Mouse (Mus musculus) layer of hippocampus, adult 11-12 months (tissue): ENCODE results near the gene Mettl3.
"Not testable (repeated sequence)": the region's sequence is repeated elsewhere in the genome, so short reads cannot be mapped to it uniquely, and the experiment has no call there.

Experiments used
- DNase-seq: peaks from one replicate; pipeline ENCODE4 v3.0.0; 2022; ENCODE audit warnings: low spot score

Mettl3 gene

DNA sequence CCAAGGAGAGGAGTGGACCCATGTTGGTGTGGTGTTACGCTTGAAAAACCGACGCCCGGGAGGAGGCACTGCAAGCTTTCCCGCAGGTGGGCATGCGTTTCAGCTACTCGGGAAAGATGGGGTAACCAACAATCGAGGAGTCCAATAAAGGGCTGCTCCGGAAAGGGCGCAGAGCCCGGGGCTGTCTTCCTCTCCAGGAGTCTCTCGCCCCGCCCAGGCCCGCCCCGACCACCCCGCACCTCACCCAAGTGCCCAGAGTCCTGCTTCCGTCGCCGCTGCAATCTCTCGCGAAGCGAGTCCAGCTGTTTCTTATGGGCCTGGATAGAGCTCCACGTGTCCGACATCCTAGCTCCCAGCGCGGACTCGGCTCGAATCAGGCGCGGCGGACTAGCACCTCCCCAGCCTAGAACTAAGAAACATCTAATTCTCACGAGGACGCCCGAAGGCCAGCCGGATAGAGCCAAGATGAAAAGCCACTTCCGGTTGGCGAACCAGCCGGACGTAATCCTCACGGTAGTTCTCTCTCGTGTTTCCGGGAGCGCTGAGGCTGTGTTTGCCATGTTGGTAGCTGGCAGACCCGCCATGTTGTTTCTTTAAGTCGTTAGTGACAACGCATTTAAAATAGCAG lies at the start of gene Mettl3:
Gene Mettl3 (minus strand): TSS at position 485 of the 628 bp plus-strand sequence.
- DNase-seq = peak; percentile 94

DNA sequence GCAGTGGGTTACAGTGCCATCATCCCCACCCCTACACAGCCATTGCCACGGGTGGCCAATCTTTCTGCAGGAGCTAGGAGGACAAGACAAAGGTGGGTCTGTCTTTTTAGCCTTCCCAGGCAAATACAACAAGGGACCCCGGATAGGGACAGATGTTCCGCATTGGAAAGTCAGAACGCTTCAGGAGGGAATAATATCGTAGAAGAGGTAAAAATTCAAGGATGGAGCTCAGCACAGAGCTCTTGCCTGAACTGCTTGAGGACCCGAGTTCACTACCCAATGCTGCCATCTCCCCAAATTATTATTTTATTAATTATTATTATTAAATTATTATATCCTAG lies 34.6 kb upstream of the Mettl3 start:
- DNase-seq = no peak

GRCm38 (mm10) chr14:52338751-52339511 lies 34.0 kb upstream of the Mettl3 start:
- DNase-seq = peak; percentile 82

DNA sequence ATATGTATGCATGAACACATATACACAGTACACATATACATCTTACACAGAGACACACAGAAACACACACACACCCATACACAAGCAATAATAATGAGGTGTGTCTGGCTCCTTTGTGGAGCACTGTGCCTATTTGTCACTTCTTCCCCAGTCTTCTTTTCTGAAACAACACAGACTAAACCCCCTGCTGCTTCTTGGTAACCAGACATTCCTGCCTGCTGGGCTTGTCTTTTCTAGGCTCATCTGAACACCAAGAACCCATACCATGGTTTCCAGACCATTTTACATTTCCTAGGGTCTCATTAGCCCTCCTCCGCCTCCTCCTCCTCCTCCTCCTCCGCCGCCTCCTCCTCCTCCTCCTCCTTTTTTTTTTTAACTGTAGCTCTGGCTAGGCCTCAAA lies 27.2 kb upstream of the Mettl3 start:
- DNase-seq = no peak

DNA sequence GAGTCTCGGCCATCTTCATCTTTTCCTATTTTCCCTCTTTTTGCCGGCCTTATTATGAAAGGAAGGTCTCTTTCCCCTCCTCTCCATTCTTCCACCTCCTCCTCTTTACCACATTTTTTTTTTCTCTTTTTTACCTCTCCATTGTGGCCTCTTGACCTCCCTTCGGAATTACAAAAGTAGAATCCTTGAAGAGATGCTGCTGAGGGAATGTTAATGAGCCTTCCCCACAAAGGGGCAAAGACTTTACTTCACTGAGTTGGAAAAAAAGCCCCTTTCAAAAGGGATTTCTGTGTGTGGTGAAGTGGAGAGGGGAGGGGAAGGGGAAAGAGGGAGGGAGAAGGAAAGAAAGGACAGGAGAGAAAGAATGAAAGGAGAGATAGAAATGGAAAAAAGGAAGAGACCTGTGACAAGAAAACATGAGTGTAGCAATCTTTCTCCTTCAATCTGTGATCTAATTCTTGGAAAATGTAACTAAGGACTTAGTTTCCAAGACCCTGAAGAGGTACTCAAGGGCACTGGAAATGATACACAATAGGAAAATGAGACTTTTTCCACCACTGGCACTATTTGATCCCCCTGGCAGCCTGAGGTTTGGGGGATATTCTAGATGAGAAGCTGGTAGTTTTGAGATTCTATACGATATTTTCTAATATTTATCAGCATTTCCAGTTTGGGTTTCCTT lies 26.3 kb upstream of the Mettl3 start:
- DNase-seq = no peak

DNA sequence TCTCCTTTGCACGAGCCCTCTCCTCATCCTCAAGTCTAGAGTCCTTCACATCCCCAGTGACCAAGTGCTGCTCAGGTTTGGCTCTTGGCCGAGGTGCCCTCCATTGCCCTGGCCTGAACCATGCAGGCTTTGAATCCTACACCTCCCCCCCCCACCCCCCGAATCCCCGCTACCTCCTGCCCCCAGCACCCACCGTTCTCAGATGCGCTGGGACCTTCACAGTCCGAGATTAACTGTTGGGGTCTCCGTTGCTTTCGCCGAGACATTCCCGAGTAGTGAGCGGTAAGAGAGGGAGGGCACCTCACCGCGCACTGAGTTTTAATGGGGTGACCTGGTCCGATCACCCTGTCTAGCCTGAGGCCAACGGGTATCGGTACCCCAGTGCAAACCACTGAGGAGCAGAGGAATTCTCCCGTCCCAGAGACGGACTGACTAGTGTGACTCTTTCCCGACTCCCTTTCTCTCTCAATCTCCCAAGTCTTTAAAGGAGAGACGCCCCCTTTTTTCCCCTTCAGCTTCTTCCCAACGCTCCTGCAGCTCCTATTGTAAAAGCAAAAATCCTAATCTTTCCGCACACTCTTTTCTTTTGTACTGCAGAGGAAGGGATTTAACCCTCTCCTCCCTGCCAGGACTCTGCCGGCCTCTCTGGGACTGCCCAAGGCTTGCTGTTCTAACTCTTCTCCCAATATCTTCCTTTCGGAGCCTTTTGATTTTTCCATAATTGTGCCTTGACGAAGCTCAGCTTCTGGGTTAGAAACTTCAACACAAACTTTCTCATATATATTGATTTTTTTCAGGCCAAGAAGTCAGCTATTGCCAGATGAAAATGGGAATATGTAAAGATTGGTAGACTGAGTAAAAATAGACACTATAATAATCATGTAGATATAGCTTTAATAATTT lies 23.2 kb upstream of the Mettl3 start, which contains the start of gene Sall2:
Gene Sall2 (minus strand): TSS at position 853 of the 903 bp plus-strand sequence.
- DNase-seq = no peak

DNA sequence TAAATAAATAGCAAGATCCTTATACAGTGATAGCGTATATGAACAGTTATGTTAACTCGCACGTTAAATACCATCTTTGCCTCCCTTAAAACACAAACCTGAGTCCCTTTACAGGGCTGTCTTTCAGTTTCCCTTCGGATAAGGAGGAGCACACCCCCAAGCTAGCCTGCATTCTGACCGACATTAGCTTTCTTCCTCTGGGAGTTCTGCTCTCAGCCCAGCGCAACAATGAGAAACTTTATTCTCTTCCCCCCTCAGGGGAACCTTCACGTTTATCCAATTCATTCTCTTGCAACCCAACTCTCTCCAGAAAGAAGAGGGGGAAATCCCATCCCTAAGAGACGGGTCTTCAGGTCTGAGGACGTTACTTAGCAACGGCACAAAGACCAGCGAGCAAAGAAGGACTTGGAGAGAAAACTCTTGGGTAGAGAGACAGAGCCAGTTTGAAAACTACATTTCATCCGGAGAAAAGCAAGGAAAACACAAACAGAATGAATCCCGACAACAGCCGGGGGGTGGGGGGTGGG lies 22.5 kb upstream of the Mettl3 start:
- no peak for DNase-seq

DNA sequence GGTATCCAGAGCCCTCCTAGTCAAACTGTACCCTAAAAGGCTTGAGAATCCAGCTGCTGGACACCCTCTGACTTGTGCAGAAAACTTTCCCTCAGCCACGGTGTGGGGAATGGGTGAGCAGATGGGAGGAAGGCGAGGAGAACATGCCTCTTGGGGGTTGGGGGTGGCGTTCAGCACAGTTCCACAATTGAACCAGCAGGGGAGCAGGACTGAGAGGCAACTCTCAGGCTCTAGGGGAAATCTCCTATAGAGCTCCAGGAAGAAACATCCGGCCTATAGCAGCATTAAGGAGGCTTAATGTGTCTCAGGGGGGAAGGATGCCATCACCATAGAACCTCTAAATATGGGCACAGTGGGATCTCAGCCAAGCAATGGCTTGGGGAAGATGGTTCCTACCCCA lies 21.0 kb upstream of the Mettl3 start:
- no peak for DNase-seq

DNA sequence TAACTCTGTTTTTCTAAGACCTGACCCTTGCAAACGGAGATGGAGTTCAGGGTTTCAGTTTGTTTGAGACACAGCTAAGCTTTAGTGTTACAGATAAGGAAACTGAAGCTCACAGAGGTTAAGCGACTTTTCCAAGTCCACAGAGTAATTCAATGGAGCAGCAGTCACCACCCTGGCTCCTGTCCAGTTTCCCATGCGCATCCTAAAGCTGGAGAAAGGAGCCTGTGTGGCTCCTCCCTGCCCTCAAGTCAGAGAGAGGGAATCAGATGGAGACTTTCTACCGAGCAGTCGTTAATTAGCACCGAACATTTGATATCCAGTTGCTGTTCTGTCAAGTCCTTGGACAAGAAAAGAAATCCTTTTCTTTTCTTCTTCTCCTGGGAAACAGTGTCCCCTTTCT lies 14.4 kb upstream of the Mettl3 start:
- DNase-seq = no peak

- DNase-seq = no peak
These were observed 11.7 kb upstream of the Mettl3 start for GRCm38 (mm10) chr14:52316441-52317225.

GRCm38 (mm10) chr14:52315792-52316440 lies 11.0 kb upstream of the Mettl3 start:
- peak; percentile 69 for DNase-seq

DNA sequence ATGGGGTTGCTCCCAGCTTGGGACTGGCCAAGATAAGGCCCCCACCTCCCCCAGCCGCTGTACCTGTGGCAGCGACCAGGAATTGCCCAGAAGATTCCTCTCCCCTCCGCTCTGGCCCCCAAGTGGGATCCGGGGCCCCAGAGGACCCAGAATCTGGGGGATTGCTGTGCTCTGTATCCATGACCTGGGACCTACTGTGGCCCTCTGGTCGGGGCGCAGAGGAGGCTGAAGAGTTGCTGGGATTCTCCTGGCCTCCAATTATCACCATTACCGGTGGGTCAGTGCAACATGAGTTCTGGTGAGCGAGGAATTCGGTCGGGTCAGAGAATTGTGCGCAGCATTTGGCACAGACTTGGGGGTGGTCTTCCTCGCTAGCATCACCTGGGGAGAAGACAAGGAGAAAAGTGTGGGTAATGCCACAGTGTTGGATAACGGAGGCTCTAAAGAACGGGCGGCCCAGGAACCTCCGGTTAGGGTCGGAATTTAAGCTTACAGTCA lies 10.4 kb upstream of the Mettl3 start:
- DNase-seq = peak; percentile 26

DNA sequence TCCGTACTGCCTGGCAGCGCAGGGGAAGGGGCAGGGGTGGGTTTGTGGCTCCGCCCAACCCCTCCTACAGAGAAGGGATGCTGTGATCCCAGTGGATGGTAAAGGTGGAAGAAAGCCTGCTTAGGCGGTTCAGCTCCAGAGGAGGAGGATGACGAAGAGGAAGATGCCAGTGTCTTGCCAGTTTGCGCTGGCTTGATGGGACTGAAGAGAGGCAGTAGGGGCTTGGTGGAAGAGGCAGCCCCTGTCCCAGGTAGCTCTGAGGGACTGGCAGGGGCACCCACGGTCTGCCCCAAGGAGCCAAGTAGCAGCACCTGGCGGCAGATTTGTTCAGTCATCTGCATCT lies 9.9 kb upstream of the Mettl3 start:
- DNase-seq = no peak

- DNase-seq = no peak
These were observed 9.2 kb upstream of the Mettl3 start for GRCm38 (mm10) chr14:52313931-52314807.

- DNase-seq = no peak
These were observed 6.0 kb upstream of the Mettl3 start for GRCm38 (mm10) chr14:52310906-52311305.

- not testable (repeated sequence) for DNase-seq
These were observed 5.4 kb upstream of the Mettl3 start for GRCm38 (mm10) chr14:52310343-52310742.

- DNase-seq = no peak
These were observed 1.2 kb upstream of the Mettl3 start for GRCm38 (mm10) chr14:52306100-52306499.

DNA sequence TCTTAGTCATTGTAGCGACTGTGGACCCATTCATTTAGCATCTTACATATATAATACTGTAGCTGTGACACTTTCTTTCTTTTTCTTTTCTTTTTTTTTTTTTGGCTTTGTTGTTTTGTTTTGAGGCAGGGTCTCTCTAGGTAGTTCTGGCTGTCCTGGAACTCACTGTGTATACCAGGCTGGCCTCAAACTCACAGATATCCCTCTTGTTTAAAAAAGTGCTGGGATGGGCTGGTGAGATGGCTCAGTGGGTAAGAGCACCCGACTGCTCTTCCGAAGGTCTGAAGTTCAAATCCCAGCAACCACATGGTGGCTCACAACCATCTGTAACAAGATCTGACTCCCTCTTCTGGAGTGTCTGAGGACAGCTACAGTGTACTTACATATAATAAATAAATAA lies 1.4 kb downstream of the Mettl3 start:
- DNase-seq = not testable (repeated sequence)

- no peak for DNase-seq
These were observed 9.2 kb downstream of the Mettl3 start for GRCm38 (mm10) chr14:52295558-52296264.
